Mouse (Mus musculus) liver, postnatal 0 days (tissue): ENCODE data around the gene 1700088E04Rik.

ENCODE experiments used
- CTCF ChIP-seq: sonication (generic); IDR thresholded peaks from 2 replicates; pipeline ENCODE4 v1.5.1; 2016; ENCODE audit warnings: antibody characterized with exemption, low read depth
- EP300 ChIP-seq: IDR thresholded peaks from 2 replicates; pipeline ENCODE4 v1.6.1; 2016; ENCODE audit warnings: antibody characterized with exemption, low read depth, mild to moderate bottlenecking

DNA sequence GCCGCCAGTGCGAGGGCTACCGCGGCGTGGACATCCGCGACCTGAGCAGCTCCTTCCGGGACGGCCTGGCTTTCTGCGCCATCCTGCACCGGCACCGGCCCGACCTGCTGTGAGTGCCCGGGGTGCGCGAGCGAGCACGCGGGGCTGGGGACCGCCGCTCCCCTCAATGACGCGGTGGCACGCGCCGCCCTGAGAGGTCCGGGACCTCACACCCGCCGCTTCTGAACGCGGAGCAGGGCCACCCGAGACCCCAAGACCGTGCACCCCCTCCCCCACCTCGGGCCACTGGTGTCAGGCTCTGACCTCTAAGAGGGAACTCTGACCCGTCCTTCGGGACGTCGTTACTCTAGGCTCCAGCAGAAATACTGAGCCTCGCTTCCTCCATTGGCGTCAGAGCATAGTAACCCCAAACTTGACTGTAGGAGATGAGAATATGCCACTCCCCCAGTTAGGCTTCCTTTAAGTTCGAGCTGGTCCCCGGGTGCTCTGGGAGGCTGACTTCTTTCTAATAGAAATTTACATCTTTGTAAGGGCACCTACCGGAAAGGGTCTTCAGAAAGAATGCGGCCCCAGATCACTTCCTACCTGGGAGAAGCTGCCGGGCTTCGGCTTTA is 31.6 kb downstream of the 1700088E04Rik start:
- TF ChIP-seq EP300 = no peak
- no peak for TF ChIP-seq CTCF
